Mouse (Mus musculus) forebrain, embryonic 16.5 days (tissue): ENCODE results near the gene Tmem217. TPM values are rescaled to one million over a fixed set of nuclear protein-coding genes. Genes with fewer than 3 reads are reported as not detected.

Source experiments
- ATAC-seq: fragments of 200-750 bp; cut with Nextera tagmentation; 2 replicates; pipeline ENCODE4 v1.8.0; 2017; ENCODE audit warnings: mild to moderate bottlenecking, moderate library complexity
- H3K27ac ChIP-seq: fragments of 300-500 bp; sonication (generic); 2 replicates; pipeline ENCODE4 v1.5.1; 2014; ENCODE audit warnings: low read length, control low read depth
- H3K27me3 ChIP-seq: fragments of 300-500 bp; sonication (generic); replicated peaks from 2 replicates; pipeline ENCODE4 v1.6.1; 2014; ENCODE audit warnings: low read length; ENCODE audit not compliant: control insufficient read depth, insufficient read depth
- H3K36me3 ChIP-seq: fragments of 300-500 bp; sonication (generic); 2 replicates; pipeline ENCODE4 v1.6.1; 2014; ENCODE audit not compliant: control insufficient read depth, insufficient read depth
- H3K4me1 ChIP-seq: fragments of 300-500 bp; sonication (generic); replicated peaks from 2 replicates; pipeline ENCODE4 v1.6.1; 2014; ENCODE audit warnings: low read length; ENCODE audit not compliant: control insufficient read depth, insufficient read depth
- H3K4me2 ChIP-seq: fragments of 300-500 bp; sonication (generic); 2 replicates; pipeline ENCODE4 v1.6.1; 2014; ENCODE audit warnings: mild to moderate bottlenecking, low read length, control low read depth
- H3K4me3 ChIP-seq: fragments of 300-500 bp; sonication (generic); replicated peaks from 2 replicates; pipeline ENCODE4 v1.5.1; 2014; ENCODE audit warnings: mild to moderate bottlenecking, low read length, control low read depth
- H3K9ac ChIP-seq: fragments of 300-500 bp; sonication (generic); replicated peaks from 2 replicates; pipeline ENCODE4 v1.6.1; 2014; ENCODE audit warnings: low read depth, low read length, control low read depth
- H3K9me3 ChIP-seq: fragments of 300-500 bp; sonication (generic); 2 replicates; pipeline ENCODE4 v1.6.1; 2016; ENCODE audit warnings: low read length; ENCODE audit not compliant: control insufficient read depth
- WGBS: fragments of 180-500 bp; shearing (Covaris S2); extraction: QIAGEN DNeasy Blood & Tissue Kit; methylation state at CpG from one replicate; pipeline ENCODE4 v1.1.7; 2014; 5-methylcytosine and 5-hydroxymethylcytosine counted together
- polyA plus RNA-seq: library from polyadenylated mRNA; unstranded; fragments of >200 nt; fragmentation: Nextera tagmentation; extraction: Ambion mirVana; gene quantifications from 2 replicates; pipeline ENCODE4 v1.2.1, GENCODE M21; 2015

Gene Tmem217
- polyA plus RNA-seq, 1 experiment from 2014 or later: 1.1 TPM

GRCm38 (mm10) chr17:29485336-29486233 is 66.6 kb downstream of the Tmem217 start:
- no peaks in the 10 kb centered on the region for H3K9me3 ChIP-seq
- H3K36me3 ChIP-seq: no peaks in the 10 kb centered on the region
- WGBS: 70% methylated on average over 3 of the region's 3 CpGs
- no peaks in the 10 kb centered on the region for H3K27me3 ChIP-seq
- no peak overlapping the region for H3K9ac ChIP-seq
- H3K4me1 ChIP-seq: peaks cover 8% of the 10 kb centered on the region
- no peak for ATAC-seq
- H3K27ac ChIP-seq: no peak overlapping the region
- H3K4me3 ChIP-seq: no peak overlapping the region
- H3K4me2 ChIP-seq: no peak overlapping the region

DNA sequence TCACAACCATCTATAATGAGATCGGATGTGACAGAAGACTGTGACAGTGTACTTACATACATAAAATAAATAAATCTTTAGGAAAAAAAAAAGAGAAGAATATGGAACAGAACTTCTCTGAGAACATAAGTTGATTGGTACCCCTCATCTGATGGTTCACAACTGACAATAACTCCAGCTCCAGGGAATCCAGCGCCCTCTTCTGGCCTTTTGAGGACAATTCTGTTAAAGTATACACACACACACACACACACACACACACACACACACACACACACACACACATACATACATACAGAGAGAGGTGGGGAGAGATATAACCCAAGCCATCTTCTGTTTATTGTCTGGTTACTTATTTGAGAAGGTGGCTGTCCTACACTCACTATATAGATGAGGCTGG is 67.8 kb downstream of the Tmem217 start:
- no peak overlapping the region for H3K4me3 ChIP-seq
- H3K4me1 ChIP-seq: peaks cover 8% of the 10 kb centered on the region
- no peak overlapping the region for H3K4me2 ChIP-seq
- H3K9ac ChIP-seq: no peak overlapping the region
- no peaks in the 10 kb centered on the region for H3K36me3 ChIP-seq
- no peak for ATAC-seq
- no peak overlapping the region for H3K27ac ChIP-seq
- WGBS: 92% methylated on average over 2 of the region's 2 CpGs
- H3K27me3 ChIP-seq: no peaks in the 10 kb centered on the region
- H3K9me3 ChIP-seq: no peaks in the 10 kb centered on the region

DNA sequence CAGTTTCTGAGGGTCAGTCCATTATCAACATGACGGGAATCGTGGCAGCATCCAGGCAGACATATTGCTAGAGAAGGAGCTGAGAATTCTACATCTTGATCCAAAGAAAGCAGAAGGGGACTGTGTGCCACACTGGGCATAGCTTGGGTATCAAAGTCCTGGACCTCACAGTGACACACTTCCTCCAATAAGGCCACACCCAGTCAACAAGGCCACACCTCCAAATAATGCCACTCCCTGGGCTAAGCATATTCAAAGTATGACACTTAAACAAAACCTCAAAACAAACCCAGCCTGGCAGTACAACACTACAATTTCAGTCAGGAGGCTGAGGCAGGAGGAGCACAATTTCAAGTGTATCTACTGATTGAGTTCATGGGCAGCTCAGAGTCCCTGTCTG is 68.9 kb downstream of the Tmem217 start:
- H3K27ac ChIP-seq: no peak overlapping the region
- WGBS: 97% methylated on average over 2 of the region's 2 CpGs
- no peaks in the 10 kb centered on the region for H3K4me1 ChIP-seq
- H3K4me3 ChIP-seq: no peak overlapping the region
- H3K4me2 ChIP-seq: no peak overlapping the region
- no peak overlapping the region for H3K9ac ChIP-seq
- H3K36me3 ChIP-seq: no peaks in the 10 kb centered on the region
- no peak for ATAC-seq
- no peaks in the 10 kb centered on the region for H3K9me3 ChIP-seq
- no peaks in the 10 kb centered on the region for H3K27me3 ChIP-seq

GRCm38 (mm10) chr17:29482632-29483031 is 69.6 kb downstream of the Tmem217 start:
- no peak overlapping the region for H3K4me3 ChIP-seq
- ATAC-seq: no peak
- no peak overlapping the region for H3K27ac ChIP-seq
- H3K9ac ChIP-seq: no peak overlapping the region
- no peak overlapping the region for H3K4me2 ChIP-seq
- H3K27me3 ChIP-seq: no peaks in the 10 kb centered on the region
- H3K4me1 ChIP-seq: no peaks in the 10 kb centered on the region
- WGBS: 93% methylated on average over 7 of the region's 7 CpGs
- no peaks in the 10 kb centered on the region for H3K36me3 ChIP-seq
- no peaks in the 10 kb centered on the region for H3K9me3 ChIP-seq

DNA sequence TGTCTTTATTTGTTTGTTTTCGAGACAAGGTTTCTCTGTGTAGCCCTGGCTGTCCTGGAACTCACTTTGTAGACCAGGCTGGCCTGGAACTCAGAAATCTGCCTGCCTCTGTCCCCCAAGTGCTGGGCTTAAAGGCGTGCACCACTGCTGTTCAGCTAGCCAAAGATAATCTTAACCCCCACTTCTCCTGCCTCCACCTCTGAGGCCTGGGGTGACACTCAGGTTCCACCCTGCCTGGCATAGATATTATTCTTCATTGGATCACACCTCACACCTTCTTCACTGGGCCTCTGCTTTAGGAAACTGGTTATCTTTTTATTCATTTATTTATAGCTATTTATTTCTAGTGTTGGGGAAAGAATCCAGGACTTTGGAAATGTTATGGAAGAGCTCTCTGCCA is 71.9 kb downstream of the Tmem217 start:
- no peaks in the 10 kb centered on the region for H3K9me3 ChIP-seq
- no peaks in the 10 kb centered on the region for H3K27me3 ChIP-seq
- ATAC-seq: no peak
- H3K27ac ChIP-seq: no peak overlapping the region
- no peak overlapping the region for H3K4me3 ChIP-seq
- H3K9ac ChIP-seq: no peak overlapping the region
- 76% methylated on average over 2 of the region's 2 CpGs for WGBS
- no peaks in the 10 kb centered on the region for H3K36me3 ChIP-seq
- H3K4me2 ChIP-seq: no peak overlapping the region
- H3K4me1 ChIP-seq: no peaks in the 10 kb centered on the region

DNA sequence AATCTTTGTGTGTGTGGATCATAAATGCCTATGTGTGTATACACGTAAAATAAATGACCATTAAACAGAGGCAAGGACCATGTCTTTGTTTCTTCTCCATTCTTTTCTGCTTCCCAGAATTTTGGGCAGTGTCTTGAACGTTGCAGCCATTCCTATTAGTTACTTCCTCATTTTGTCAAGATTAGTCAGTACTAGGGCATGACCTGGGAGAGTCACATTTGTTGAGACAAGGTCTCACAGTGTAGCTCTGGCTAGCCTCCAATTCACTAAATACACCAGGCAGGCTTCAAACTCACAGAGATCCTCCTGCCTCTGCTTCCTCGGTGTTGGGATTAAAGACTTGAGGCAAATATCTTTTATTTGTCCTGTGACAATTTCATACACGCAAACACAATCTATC is 73.9 kb downstream of the Tmem217 start:
- Histone ChIP-seq H3K9me3 (no peaks in the 10 kb centered on the region), H3K4me2 (no peak overlapping the region), H3K4me3 (no peak overlapping the region), H3K27ac (no peak overlapping the region), H3K9ac (no peak overlapping the region), H3K27me3 (no peaks in the 10 kb centered on the region), H3K36me3 (no peaks in the 10 kb centered on the region), H3K4me1 (no peaks in the 10 kb centered on the region)
- 91% methylated on average over 4 of the region's 4 CpGs for WGBS
- no peak for ATAC-seq

GRCm38 (mm10) chr17:29477357-29477756 is 74.8 kb downstream of the Tmem217 start:
- ATAC-seq: no peak
- 87% methylated on average over 10 of the region's 10 CpGs for WGBS
- H3K9ac ChIP-seq: no peak overlapping the region
- H3K27me3 ChIP-seq: no peaks in the 10 kb centered on the region
- H3K4me1 ChIP-seq: no peaks in the 10 kb centered on the region
- no peaks in the 10 kb centered on the region for H3K9me3 ChIP-seq
- H3K4me3 ChIP-seq: no peak overlapping the region
- H3K27ac ChIP-seq: no peak overlapping the region
- H3K4me2 ChIP-seq: no peak overlapping the region
- no peaks in the 10 kb centered on the region for H3K36me3 ChIP-seq

- Histone ChIP-seq H3K27ac (no peak overlapping the region), H3K4me2 (no peak overlapping the region), H3K9ac (no peak overlapping the region), H3K36me3 (no peaks in the 10 kb centered on the region), H3K4me1 (no peaks in the 10 kb centered on the region), H3K27me3 (no peaks in the 10 kb centered on the region), H3K9me3 (no peaks in the 10 kb centered on the region), H3K4me3 (no peak overlapping the region)
- no peak for ATAC-seq
- WGBS: 77% methylated on average over 4 of the region's 4 CpGs
These were observed 75.7 kb downstream of the Tmem217 start for GRCm38 (mm10) chr17:29476461-29476860.
